Mouse (Mus musculus) liver, adult 2 months (tissue): Measurements from ENCODE around the gene Imp3. TPM values are rescaled to one million over a fixed set of nuclear protein-coding genes. Genes with fewer than 3 reads are reported as not detected.

Experiments used
- DNase-seq: peaks from one replicate; pipeline ENCODE4 v3.0.0-alpha.2; 2011; ENCODE audit warnings: low read depth, low spot score; ENCODE audit errors: extremely low read depth
- H3K27ac ChIP-seq: fragments of 200-500 bp; replicated peaks from 2 replicates; pipeline ENCODE4 v1.5.1; 2012; ENCODE audit warnings: low read depth, mild to moderate bottlenecking, control low read depth, inconsistent platforms, low read length; ENCODE audit not compliant: insufficient read depth
- H3K27me3 ChIP-seq: fragments of 200-500 bp; 2 replicates; pipeline ENCODE4 v1.6.1; 2012; ENCODE audit warnings: mild to moderate bottlenecking, moderate library complexity, low read length, inconsistent platforms; ENCODE audit not compliant: control insufficient read depth, insufficient read depth
- H3K36me3 ChIP-seq: fragments of 200-500 bp; 2 replicates; pipeline ENCODE4 v1.6.1; 2012; ENCODE audit warnings: low read length, inconsistent platforms; ENCODE audit not compliant: control insufficient read depth, insufficient read depth
- H3K4me1 ChIP-seq: fragments of 200-500 bp; 2 replicates; pipeline ENCODE4 v1.6.1; 2011; ENCODE audit warnings: low read length; ENCODE audit not compliant: control insufficient read depth, insufficient read depth
- H3K4me3 ChIP-seq: fragments of 200-500 bp; 2 replicates; pipeline ENCODE4 v1.5.1; 2011; ENCODE audit warnings: low read depth, mild to moderate bottlenecking, control low read depth, low read length, moderate library complexity; ENCODE audit not compliant: insufficient read depth
- H3K79me2 ChIP-seq: fragments of 200-500 bp; 2 replicates; pipeline ENCODE4 v1.6.1; 2012; ENCODE audit warnings: inconsistent platforms, mild to moderate bottlenecking, low read length, moderate library complexity; ENCODE audit not compliant: control insufficient read depth, insufficient read depth
- H3K9ac ChIP-seq: fragments of 200-500 bp; 2 replicates; pipeline ENCODE4 v1.6.1; 2012; ENCODE audit warnings: low read depth, mild to moderate bottlenecking, control low read depth, inconsistent platforms, low read length
- CTCF ChIP-seq: fragments of 200-500 bp; IDR thresholded peaks from 2 replicates; pipeline ENCODE4 v1.5.1; 2011; ENCODE audit warnings: low read depth, low read length, control low read depth
- POLR2A ChIP-seq: fragments of 200-500 bp; IDR thresholded peaks from 2 replicates; pipeline ENCODE4 v1.6.1; 2011; ENCODE audit warnings: low read length, control low read depth; ENCODE audit not compliant: insufficient read depth; ENCODE audit errors: extremely low read depth
- WGBS: fragments of 180-500 bp; shearing (Covaris S2); methylation state at CpG from one replicate; pipeline ENCODE4 v1.1.7; 2018; 5-methylcytosine and 5-hydroxymethylcytosine counted together
- polyA plus RNA-seq: library from polyadenylated mRNA; depleted of rRNA; stranded (reverse); fragments of >200 nt; gene quantifications from 2 replicates; pipeline ENCODE4 v1.2.3, GENCODE M21; 2012; rRNA removed
- total RNA-seq: library from RNA; depleted of rRNA; stranded (reverse); fragments of >200 nt; gene quantifications from 2 replicates; pipeline ENCODE4 v1.2.3, GENCODE M21; 2014; rRNA removed

The Imp3 gene
- total and polyA plus RNA-seq, 2 experiments, result 35.8 to 145 TPM

- Histone ChIP-seq H3K9ac (no peak overlapping the region), H3K4me1 (no peaks in the 10 kb centered on the region), H3K4me3 (no peak overlapping the region), H3K36me3 (peaks cover 5% of the 10 kb centered on the region), H3K79me2 (no peaks in the 10 kb centered on the region), H3K27ac (no peak overlapping the region), H3K27me3 (no peaks in the 10 kb centered on the region)
- TF ChIP-seq CTCF (no peak), POLR2A (no peak)
- 97% methylated on average over 6 of the region's 6 CpGs for WGBS
- DNase-seq, result no peak
These were observed 42.9 kb downstream of the Imp3 start for GRCm38 (mm10) chr9:56980186-56980585.

GRCm38 (mm10) chr9:56981502-56981901, 44.2 kb downstream of the Imp3 start:
- no peak for DNase-seq
- TF ChIP-seq CTCF (no peak), POLR2A (no peak)
- Histone ChIP-seq H3K27ac (no peak overlapping the region), H3K36me3 (peaks cover 5% of the 10 kb centered on the region), H3K4me3 (no peak overlapping the region), H3K9ac (no peak overlapping the region), H3K27me3 (no peaks in the 10 kb centered on the region), H3K79me2 (no peaks in the 10 kb centered on the region), H3K4me1 (no peaks in the 10 kb centered on the region)
- WGBS, result 73% methylated on average over 1 of the region's 1 CpGs

Other genes with a start within 250 kb of the Imp3 start
- gene Lingo1, start 141.0 kb upstream of the Imp3 start, total RNA-seq, result under 0.01 and 0.13 TPM in 2 replicates
- 0.09 and 0.27 TPM in 2 replicates for gene Lingo1, start 141.0 kb upstream of the Imp3 start, polyA plus RNA-seq
- not detected in 2 replicates for gene Odf3l1, start 72.8 kb upstream of the Imp3 start, total RNA-seq
- 0.11 TPM in 1 of 2 replicates, not detected in the other for gene Odf3l1, start 72.8 kb upstream of the Imp3 start, polyA plus RNA-seq
- 0.09 and 0.13 TPM in 2 replicates for gene Cspg4, start 72.4 kb upstream of the Imp3 start, total RNA-seq
- 0.04 and 0.11 TPM in 2 replicates for gene Cspg4, start 72.4 kb upstream of the Imp3 start, polyA plus RNA-seq
- 7.6 and 8.8 TPM in 2 replicates for gene Snx33, start 9.1 kb upstream of the Imp3 start, total RNA-seq
- gene Snx33, start 9.1 kb upstream of the Imp3 start, polyA plus RNA-seq, result 8.9 and 10.5 TPM in 2 replicates
- 7.2 and 8.4 TPM in 2 replicates for gene Snupn, start 13.4 kb downstream of the Imp3 start, total RNA-seq
- gene Snupn, start 13.4 kb downstream of the Imp3 start, polyA plus RNA-seq, result 3.7 and 4.2 TPM in 2 replicates
- 6.5 and 8.2 TPM in 2 replicates for gene Ptpn9, start 57.4 kb downstream of the Imp3 start, total RNA-seq
- gene Ptpn9, start 57.4 kb downstream of the Imp3 start, polyA plus RNA-seq, result 10.6 and 12.4 TPM in 2 replicates
- 15.1 and 17.9 TPM in 2 replicates for gene Sin3a, start 134.6 kb downstream of the Imp3 start, total RNA-seq
- 34.6 and 35.9 TPM in 2 replicates for gene Sin3a, start 134.6 kb downstream of the Imp3 start, polyA plus RNA-seq
- gene Man2c1, start 193.2 kb downstream of the Imp3 start, total RNA-seq, result 25.8 and 28.1 TPM in 2 replicates
- gene Man2c1, start 193.2 kb downstream of the Imp3 start, polyA plus RNA-seq, result 67.1 and 122 TPM in 2 replicates
- gene Neil1, start 210.8 kb downstream of the Imp3 start, total RNA-seq, result 4.0 and 4.2 TPM in 2 replicates
- gene Neil1, start 210.8 kb downstream of the Imp3 start, polyA plus RNA-seq, result 6.6 and 7.2 TPM in 2 replicates
- gene Commd4, start 220.9 kb downstream of the Imp3 start, total RNA-seq, result 22.7 and 23.6 TPM in 2 replicates
- gene Commd4, start 220.9 kb downstream of the Imp3 start, polyA plus RNA-seq, result 73.5 and 86.9 TPM in 2 replicates